Mouse (Mus musculus) activated CD4-positive, CD25-positive, alpha-beta regulatory T cell, adult 4 months (primary cell): ENCODE measurements around the gene Ms4a18. TPM values are rescaled to one million over a fixed set of nuclear protein-coding genes. Genes with fewer than 3 reads are reported as not detected.

ENCODE experiments used
- polyA plus RNA-seq, 2 experiments: library from polyadenylated mRNA; unstranded; fragments of 100-300 nt; shearing (Covaris generic); gene quantifications; one replicate each; pipeline ENCODE4 v1.2.1; 2017

Ms4a18 gene
- polyA plus RNA-seq, 2 experiments from 2014 or later: not detected

Other genes with a start within 250 kb of the Ms4a18 start
- gene Cd6, start 188.0 kb downstream of the Ms4a18 start, polyA plus RNA-seq: 100 to 1,000 TPM; 365 to 512 TPM
- 1 to 10 TPM; 3.8 to 6.2 TPM for gene Slc15a3, start 178.3 kb downstream of the Ms4a18 start, polyA plus RNA-seq
- gene Tmem132a, start 148.1 kb downstream of the Ms4a18 start, polyA plus RNA-seq: under 1 TPM in 1 of 2 experiments, not detected in 1; 0.89 TPM
- gene Tmem109, start 136.0 kb downstream of the Ms4a18 start, polyA plus RNA-seq: 10 to 100 TPM; 59.2 to 65.4 TPM
- 10 to 100 TPM; 11.7 to 29.4 TPM for gene Prpf19, start 122.8 kb downstream of the Ms4a18 start, polyA plus RNA-seq
- gene Zp1, start 97.4 kb downstream of the Ms4a18 start, polyA plus RNA-seq: not detected
- gene Ptgdr2, start 80.9 kb downstream of the Ms4a18 start, polyA plus RNA-seq: not detected
- gene Ccdc86, start 68.8 kb downstream of the Ms4a18 start, polyA plus RNA-seq: 10 to 100 TPM in 1 of 2 experiments, 1 to 10 TPM in 1; 7.9 to 11.1 TPM
- not detected for gene Ms4a10, start 43.4 kb downstream of the Ms4a18 start, polyA plus RNA-seq
- gene Ms4a15, start 24.8 kb downstream of the Ms4a18 start, polyA plus RNA-seq: under 1 TPM in 1 of 2 experiments, not detected in 1; 0.20 TPM
- not detected for gene Ms4a8a, start 63.1 kb upstream of the Ms4a18 start, polyA plus RNA-seq
- gene 1700017D01Rik, start 112.8 kb upstream of the Ms4a18 start, polyA plus RNA-seq: not detected
- gene 1700025F22Rik, start 147.3 kb upstream of the Ms4a18 start, polyA plus RNA-seq: not detected
- gene Ms4a13, start 178.7 kb upstream of the Ms4a18 start, polyA plus RNA-seq: not detected
- not detected for gene Ms4a12, start 214.4 kb upstream of the Ms4a18 start, polyA plus RNA-seq
- gene Ms4a1, start 248.2 kb upstream of the Ms4a18 start, polyA plus RNA-seq: 10 to 100 TPM in 1 of 2 experiments, under 1 TPM in 1; 0.89 to 16.6 TPM